Mouse (Mus musculus): ENCODE measurements at regions not wholly inside any gene's neighbourhood (a gene's known extent, or its start where the extent isn't known, plus 50 kb on each side); places are given as distances from the start of the nearest gene placed in this dataset.
"Not testable (repeated sequence)": the region's sequence is repeated elsewhere in the genome, so short reads cannot be mapped to it uniquely, and the experiment has no call there.

DNA sequence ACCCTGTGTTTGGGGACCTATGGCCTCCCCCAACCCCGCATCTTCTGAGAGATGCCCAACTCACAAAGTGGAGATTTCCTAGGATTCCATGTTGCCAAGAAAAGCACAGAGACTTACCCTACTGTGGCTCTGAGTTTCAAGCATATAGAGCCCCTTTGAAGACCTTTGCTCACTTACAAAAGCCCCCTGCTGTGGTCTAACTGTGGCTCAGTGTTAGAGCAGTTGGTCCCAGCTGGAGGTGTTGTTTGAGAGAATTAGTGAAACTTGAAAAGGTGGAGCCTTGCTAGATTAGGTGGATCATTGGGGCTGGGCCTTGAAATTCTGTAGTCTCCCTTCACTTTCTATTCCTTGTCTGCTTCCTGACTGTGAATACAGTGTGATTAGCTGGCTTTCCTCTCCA lies 66.6 kb upstream of the Galnt18 start:
- no peak for ATAC-seq (ENCODE audit: poor library complexity, severe bottlenecking)

DNA sequence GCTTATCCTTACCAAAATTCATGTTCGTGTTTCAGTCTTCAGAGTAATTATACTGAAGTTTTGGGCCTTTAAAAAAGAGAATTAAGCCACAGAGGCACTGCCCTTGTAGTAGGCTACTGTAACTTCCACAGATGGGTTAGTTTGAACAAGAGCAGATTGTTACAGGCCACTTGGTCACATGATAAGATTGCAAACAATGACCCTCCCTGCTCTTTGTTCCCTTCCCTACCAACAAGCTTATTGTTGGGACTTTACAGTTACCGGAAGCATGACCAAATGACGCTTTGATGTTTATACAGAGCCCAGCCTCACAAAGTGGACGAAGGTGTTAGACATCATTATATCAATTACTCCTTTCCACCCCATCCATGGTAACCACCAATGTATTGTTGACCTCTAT lies 63.9 kb upstream of the Galnt18 start:
- ATAC-seq (ENCODE audit: poor library complexity, severe bottlenecking): no peak

DNA sequence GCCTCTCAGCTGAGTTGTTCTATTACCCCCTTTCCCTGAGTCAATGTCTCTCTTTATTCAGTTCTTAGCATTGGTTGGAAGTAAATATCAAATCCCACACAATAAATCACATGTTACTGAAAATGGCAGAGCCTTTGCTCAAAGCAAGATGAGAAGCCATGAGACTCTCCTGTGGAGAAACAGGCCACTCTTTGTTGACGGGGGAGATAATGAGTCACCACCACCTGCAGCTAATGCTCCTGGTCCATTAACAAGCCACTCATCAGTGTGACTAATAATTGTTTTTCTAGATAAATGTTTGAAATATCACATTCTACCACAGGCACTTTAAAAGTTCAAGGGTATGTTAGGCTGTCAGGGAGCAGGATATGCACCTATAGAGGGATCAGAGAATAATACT lies 61.0 kb upstream of the Galnt18 start:
- ATAC-seq (ENCODE audit: poor library complexity, severe bottlenecking): no peak

DNA sequence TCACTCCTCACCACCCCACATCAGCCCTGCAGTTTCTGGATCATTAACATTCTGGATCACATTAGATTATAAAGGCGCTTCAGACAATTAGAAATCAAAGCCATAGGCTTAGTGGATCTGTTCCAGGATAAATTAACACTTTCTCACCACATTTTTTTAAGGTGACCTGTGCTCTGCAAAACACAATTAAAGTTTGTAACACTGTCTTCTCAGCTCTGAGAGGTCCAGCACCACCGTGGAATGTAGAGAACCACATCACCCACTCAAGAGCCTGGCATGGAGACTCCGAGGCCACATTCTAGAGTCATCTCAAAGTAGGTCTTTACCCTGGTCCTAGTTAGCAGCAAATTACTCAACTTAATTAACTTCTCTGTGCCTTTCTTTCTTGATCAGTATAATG lies 58.4 kb upstream of the Galnt18 start:
- ATAC-seq (ENCODE audit: poor library complexity, severe bottlenecking): no peak

DNA sequence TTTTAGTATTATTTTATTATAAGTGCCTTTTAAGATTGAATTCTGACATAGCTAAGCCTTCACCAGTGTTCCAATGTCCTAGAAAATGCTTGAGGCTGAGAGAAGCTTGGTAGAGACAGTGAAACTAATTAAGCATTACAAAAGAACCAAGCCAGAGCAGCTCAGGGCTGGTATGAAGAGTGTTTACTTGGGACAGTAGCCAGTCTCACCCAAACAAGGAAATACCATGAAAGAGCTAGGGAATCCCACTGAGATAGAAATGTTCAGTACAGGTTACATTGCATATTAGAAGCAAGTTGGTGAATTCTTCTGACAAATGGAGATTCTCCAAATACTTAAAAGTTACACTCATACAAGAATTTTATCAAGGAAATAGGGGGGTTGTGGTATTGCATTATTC lies 54.6 kb upstream of the Galnt18 start:
- ATAC-seq (ENCODE audit: poor library complexity, severe bottlenecking): not testable (repeated sequence)

DNA sequence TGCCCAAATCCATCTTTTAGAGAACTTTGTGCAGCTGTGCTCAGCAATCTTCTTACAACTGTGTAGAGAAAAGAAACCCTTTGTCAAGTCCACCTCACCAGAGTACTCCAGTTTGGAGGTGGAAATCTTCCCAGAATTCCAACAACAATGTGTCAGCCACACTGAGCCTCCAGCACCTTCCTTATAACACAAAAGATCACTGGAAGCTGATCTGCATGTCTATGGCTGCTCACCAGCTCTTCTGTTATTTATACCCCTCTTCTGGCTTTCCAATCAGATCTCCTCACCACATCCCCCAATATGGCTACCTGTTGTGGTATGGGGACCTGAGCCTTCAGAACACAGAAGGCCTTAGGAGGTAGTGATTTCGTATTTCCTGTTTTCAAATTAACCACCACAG lies 50.2 kb upstream of the Galnt18 start:
- ATAC-seq (ENCODE audit: poor library complexity, severe bottlenecking): no peak
